Mouse (Mus musculus): ENCODE measurements at regions not wholly inside any gene's neighbourhood (a gene's known extent, or its start where the extent isn't known, plus 50 kb on each side); places are given as distances from the start of the nearest gene placed in this dataset.

DNA sequence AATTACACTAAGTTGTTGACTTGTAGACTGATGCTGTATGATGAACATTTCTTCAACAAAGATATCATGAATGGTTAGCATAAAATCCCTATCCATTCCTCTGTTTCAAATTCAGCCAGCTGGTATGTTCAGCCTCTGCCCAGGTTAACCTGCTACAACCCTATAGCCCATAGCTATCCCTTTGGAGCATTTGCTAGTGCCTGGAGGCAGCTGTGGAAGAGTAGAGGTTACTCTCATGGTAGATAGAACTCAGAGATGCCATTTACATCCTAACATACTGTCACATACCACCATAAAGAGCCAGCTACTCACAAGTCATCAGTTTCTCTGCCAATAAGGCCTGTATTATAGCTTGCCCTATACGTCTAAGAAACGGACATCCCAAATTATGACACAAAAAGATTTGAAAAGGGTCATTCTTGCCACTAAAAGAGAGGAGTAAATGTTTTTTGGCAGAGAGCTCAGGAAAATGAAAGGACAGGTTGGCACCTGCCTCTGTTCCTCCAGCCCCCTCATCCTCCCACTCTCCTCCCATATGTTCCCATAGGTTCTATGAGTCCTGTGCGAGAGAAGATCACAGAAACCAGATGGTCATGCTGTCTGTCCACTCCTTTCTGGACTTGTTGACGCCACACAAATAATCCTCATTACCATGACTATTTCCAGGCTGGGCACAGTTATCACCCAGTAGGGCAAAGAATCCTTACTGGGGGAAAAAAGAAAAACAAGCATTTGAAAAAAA lies 156.5 kb upstream of the Ngly1 start:
- Histone ChIP-seq H3K4me1 (ENCODE audit: control insufficient read depth, insufficient read depth) (no peaks in the 10 kb centered on the region), H3K36me3 (replicated peaks; ENCODE audit: control insufficient read depth, insufficient read depth, low read length) (no peaks in the 10 kb centered on the region), H3K4me3 (ENCODE audit: low read depth, low read length) (no peak overlapping the region), H3K9ac (replicated peaks; ENCODE audit: low read depth, low read length) (no peak overlapping the region), H3K9me3 (replicated peaks; ENCODE audit: control insufficient read depth, low read length) (no peaks in the 10 kb centered on the region), H3K27me3 (ENCODE audit: control insufficient read depth, insufficient read depth, low read length) (no peaks in the 10 kb centered on the region), H3K27ac (ENCODE audit: low read depth) (no peak overlapping the region), H3K4me2 (ENCODE audit: low read depth, low read length) (no peak overlapping the region)
- DNase-seq (ENCODE audit: low spot score): no peak
- no peak for TF ChIP-seq EP300 (IDR thresholded peaks at IDR 0.05; ENCODE audit: low read depth)
- ATAC-seq (ENCODE audit: insufficient read depth, low read depth): no peak
- 74% methylated on average over 4 of the region's 4 CpGs for WGBS

DNA sequence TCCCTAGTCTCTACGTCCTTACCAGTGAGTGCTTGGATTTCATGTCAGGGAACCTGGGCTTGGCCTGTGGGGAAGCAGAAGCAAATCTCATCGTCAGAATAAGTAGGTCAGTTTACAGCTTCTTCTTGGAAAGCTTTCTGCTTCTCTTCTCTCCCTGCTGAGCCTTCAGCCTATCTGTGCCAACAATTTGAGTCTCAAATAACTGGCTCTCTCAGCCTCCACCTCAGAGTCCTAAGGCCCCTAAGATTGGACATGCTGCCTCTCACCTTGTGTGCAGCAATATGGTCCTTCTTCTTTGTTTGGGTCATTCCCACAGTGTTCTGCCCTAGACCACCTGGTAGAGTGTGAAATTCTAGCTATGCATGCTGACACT lies 156.0 kb upstream of the Ngly1 start:
- ATAC-seq (ENCODE audit: insufficient read depth, low read depth) (no peak), DNase-seq (ENCODE audit: low spot score) (no peak)
- WGBS: 42% methylated on average over 2 of the region's 2 CpGs
- no peaks in the 10 kb centered on the region for H3K9me3 ChIP-seq (replicated peaks; ENCODE audit: control insufficient read depth, low read length)
- TF ChIP-seq EP300 (IDR thresholded peaks at IDR 0.05; ENCODE audit: low read depth) (no peak), CTCF (IDR thresholded peaks at IDR 0.05; ENCODE audit: low read depth) (no peak)
- H3K4me3 ChIP-seq (ENCODE audit: low read depth, low read length): no peak overlapping the region
- H3K4me2 ChIP-seq (ENCODE audit: low read depth, low read length): no peak overlapping the region
- no peaks in the 10 kb centered on the region for H3K36me3 ChIP-seq (replicated peaks; ENCODE audit: control insufficient read depth, insufficient read depth, low read length)
- no peaks in the 10 kb centered on the region for H3K4me1 ChIP-seq (ENCODE audit: control insufficient read depth, insufficient read depth)
- no peaks in the 10 kb centered on the region for H3K27me3 ChIP-seq (ENCODE audit: control insufficient read depth, insufficient read depth, low read length)
- no peak overlapping the region for H3K27ac ChIP-seq (ENCODE audit: low read depth)
- H3K9ac ChIP-seq (replicated peaks; ENCODE audit: low read depth, low read length): no peak overlapping the region

DNA sequence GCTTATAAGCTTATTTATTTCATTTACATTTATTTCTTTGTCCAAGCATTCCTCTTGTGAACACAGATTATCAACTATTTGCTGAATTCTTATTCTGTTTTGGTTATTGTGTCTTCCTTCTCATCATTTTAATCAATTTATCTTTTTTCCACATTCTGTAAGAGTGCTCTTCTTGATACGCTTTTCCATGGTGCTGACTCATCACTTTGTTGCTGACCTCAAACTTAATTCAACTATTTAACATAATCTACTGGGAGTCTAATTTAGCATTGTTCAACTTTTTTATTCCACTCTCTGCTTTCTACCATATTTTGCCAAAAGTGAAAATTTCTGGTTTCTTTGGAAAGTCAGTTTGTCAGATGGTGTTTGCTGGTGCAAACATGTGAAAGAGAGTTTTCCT lies 139.7 kb upstream of the Ngly1 start:
- no peak overlapping the region for H3K27ac ChIP-seq (ENCODE audit: low read depth)
- H3K4me1 ChIP-seq (ENCODE audit: control insufficient read depth, insufficient read depth): no peaks in the 10 kb centered on the region
- no peak overlapping the region for H3K9ac ChIP-seq (replicated peaks; ENCODE audit: low read depth, low read length)
- ATAC-seq (ENCODE audit: insufficient read depth, low read depth) (no peak), DNase-seq (ENCODE audit: low spot score) (no peak)
- no peaks in the 10 kb centered on the region for H3K9me3 ChIP-seq (replicated peaks; ENCODE audit: control insufficient read depth, low read length)
- H3K36me3 ChIP-seq (replicated peaks; ENCODE audit: control insufficient read depth, insufficient read depth, low read length): no peaks in the 10 kb centered on the region
- 89% methylated on average over 1 of the region's 1 CpGs for WGBS
- no peak overlapping the region for H3K4me3 ChIP-seq (ENCODE audit: low read depth, low read length)
- TF ChIP-seq CTCF (IDR thresholded peaks at IDR 0.05; ENCODE audit: low read depth) (no peak), EP300 (IDR thresholded peaks at IDR 0.05; ENCODE audit: low read depth) (no peak)
- H3K4me2 ChIP-seq (ENCODE audit: low read depth, low read length): no peak overlapping the region
- H3K27me3 ChIP-seq (ENCODE audit: control insufficient read depth, insufficient read depth, low read length): no peaks in the 10 kb centered on the region

DNA sequence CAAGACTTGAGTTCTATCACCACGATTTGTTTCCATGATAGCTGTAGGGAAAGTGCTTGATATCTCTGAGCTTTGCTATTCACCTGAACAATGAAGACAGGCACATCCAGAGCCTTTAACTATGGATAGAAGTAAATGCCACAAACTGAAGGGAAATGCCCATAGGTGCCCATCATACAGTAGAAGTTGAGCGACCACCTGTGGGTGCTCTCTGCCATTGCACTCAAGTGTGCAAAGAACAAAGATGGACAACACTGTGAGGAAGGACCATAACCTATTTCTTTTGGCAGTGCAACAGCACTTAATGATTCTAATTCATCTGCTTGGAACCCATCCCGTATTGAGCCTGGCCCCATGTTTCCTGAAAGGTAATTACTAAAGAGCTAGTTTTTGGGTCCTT lies 116.4 kb upstream of the Ngly1 start:
- Histone ChIP-seq H3K9ac (replicated peaks; ENCODE audit: low read depth, low read length) (no peak overlapping the region), H3K27ac (ENCODE audit: low read depth) (no peak overlapping the region), H3K4me3 (ENCODE audit: low read depth, low read length) (no peak overlapping the region), H3K4me2 (ENCODE audit: low read depth, low read length) (no peak overlapping the region), H3K9me3 (replicated peaks; ENCODE audit: control insufficient read depth, low read length) (no peaks in the 10 kb centered on the region), H3K27me3 (ENCODE audit: control insufficient read depth, insufficient read depth, low read length) (no peaks in the 10 kb centered on the region), H3K36me3 (replicated peaks; ENCODE audit: control insufficient read depth, insufficient read depth, low read length) (no peaks in the 10 kb centered on the region), H3K4me1 (ENCODE audit: control insufficient read depth, insufficient read depth) (no peaks in the 10 kb centered on the region)
- ATAC-seq (ENCODE audit: insufficient read depth, low read depth): no peak
- TF ChIP-seq EP300 (IDR thresholded peaks at IDR 0.05; ENCODE audit: low read depth) (no peak), CTCF (IDR thresholded peaks at IDR 0.05; ENCODE audit: low read depth) (no peak)
- WGBS: 73% methylated on average over 3 of the region's 3 CpGs
- DNase-seq (ENCODE audit: low spot score): no peak

GRCm38 (mm10) chr14:16133410-16133809 lies 115.7 kb upstream of the Ngly1 start:
- WGBS: 63% methylated on average over 3 of the region's 3 CpGs
- H3K9me3 ChIP-seq (replicated peaks; ENCODE audit: control insufficient read depth, low read length): no peaks in the 10 kb centered on the region
- H3K27me3 ChIP-seq (ENCODE audit: control insufficient read depth, insufficient read depth, low read length): no peaks in the 10 kb centered on the region
- H3K4me1 ChIP-seq (ENCODE audit: control insufficient read depth, insufficient read depth): no peaks in the 10 kb centered on the region
- H3K9ac ChIP-seq (replicated peaks; ENCODE audit: low read depth, low read length): no peak overlapping the region
- no peak overlapping the region for H3K4me2 ChIP-seq (ENCODE audit: low read depth, low read length)
- H3K36me3 ChIP-seq (replicated peaks; ENCODE audit: control insufficient read depth, insufficient read depth, low read length): no peaks in the 10 kb centered on the region
- no peak overlapping the region for H3K4me3 ChIP-seq (ENCODE audit: low read depth, low read length)
- no peak overlapping the region for H3K27ac ChIP-seq (ENCODE audit: low read depth)
- TF ChIP-seq CTCF (IDR thresholded peaks at IDR 0.05; ENCODE audit: low read depth): no peak
- TF ChIP-seq EP300 (IDR thresholded peaks at IDR 0.05; ENCODE audit: low read depth): no peak
- DNase-seq (ENCODE audit: low spot score) (no peak), ATAC-seq (ENCODE audit: insufficient read depth, low read depth) (no peak)

DNA sequence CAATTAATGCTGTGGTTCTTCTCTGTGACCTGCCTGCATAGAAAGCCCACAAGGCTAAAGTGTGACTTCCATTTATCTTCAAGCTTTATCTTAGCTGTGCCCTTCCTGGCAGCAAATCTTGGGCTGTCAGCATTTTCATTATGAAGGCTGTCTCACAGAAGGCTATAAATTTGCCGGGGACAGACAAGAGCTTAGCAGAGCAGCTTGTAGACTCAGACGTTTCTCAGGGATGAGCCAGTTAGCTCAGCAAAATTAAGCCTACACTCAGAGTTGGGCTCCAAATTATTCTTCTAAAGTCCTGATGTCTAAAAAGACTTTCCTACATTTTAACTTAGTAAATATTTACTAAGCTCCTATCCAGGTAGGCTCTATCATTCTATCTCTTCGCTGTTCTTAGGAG lies 112.9 kb upstream of the Ngly1 start:
- H3K36me3 ChIP-seq (replicated peaks; ENCODE audit: control insufficient read depth, insufficient read depth, low read length): no peaks in the 10 kb centered on the region
- no peak overlapping the region for H3K4me2 ChIP-seq (ENCODE audit: low read depth, low read length)
- WGBS: 68% methylated on average over 3 of the region's 3 CpGs
- ATAC-seq (ENCODE audit: insufficient read depth, low read depth): no peak
- H3K4me3 ChIP-seq (ENCODE audit: low read depth, low read length): no peak overlapping the region
- H3K9ac ChIP-seq (replicated peaks; ENCODE audit: low read depth, low read length): no peak overlapping the region
- H3K27me3 ChIP-seq (ENCODE audit: control insufficient read depth, insufficient read depth, low read length): no peaks in the 10 kb centered on the region
- TF ChIP-seq CTCF (IDR thresholded peaks at IDR 0.05; ENCODE audit: low read depth) (no peak), EP300 (IDR thresholded peaks at IDR 0.05; ENCODE audit: low read depth) (no peak)
- H3K4me1 ChIP-seq (ENCODE audit: control insufficient read depth, insufficient read depth): no peaks in the 10 kb centered on the region
- H3K9me3 ChIP-seq (replicated peaks; ENCODE audit: control insufficient read depth, low read length): no peaks in the 10 kb centered on the region; the same call in 1 of the 2 replicates
- H3K27ac ChIP-seq (ENCODE audit: low read depth): no peak overlapping the region
- DNase-seq (ENCODE audit: low spot score): no peak
